Mouse (Mus musculus): Measurements from ENCODE around the gene Olfr316.
"Not testable (repeated sequence)": the region's sequence is repeated elsewhere in the genome, so short reads cannot be mapped to it uniquely, and the experiment has no call there.

DNA sequence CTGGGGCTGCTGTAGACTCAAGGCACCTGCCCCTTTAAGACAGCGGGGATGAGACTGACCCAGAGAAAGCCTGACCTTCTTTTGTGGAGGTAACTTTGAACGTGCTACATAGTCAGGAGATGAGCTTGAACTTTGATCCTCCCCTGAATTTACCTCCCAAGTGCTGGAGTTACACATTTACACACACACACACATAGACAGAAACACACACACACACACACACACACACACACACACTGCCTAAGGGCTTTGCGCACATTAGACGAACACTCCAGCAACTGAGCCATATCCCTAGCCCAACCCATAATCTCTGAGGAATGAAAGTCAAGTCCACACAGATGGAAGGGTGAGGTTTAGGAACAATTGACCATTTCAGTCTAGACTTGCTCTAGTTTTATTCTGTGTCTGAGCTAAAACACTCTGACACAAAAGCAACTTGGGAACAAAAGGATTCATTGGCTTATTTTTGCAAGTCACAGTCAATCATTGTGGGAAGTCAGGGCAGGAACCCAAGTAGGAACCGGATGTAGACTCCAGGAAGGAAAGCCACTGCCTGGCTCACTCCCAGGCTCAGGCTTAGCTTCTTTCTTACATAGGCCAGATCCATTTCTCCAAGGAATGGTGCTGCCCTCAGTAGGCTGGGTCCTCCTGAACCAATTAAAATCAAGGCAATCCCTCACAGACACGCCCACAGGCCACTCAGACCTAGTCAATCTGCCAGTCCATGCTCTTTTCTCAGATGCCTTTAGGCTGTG is 24.5 kb upstream of the Olfr316 start:
- not testable (repeated sequence) for TF ChIP-seq POLR2A (IDR thresholded peaks at IDR 0.05; ENCODE audit: low read depth, low read length); CTCF (IDR thresholded peaks at IDR 0.05; ENCODE audit: borderline replicate concordance, insufficient read depth, low read length)
